Mouse (Mus musculus): ENCODE results near the gene Sh3pxd2b. TPM values are rescaled to one million over a fixed set of nuclear protein-coding genes. Genes with fewer than 3 reads are reported as not detected.

Sh3pxd2b gene
- total RNA-seq (2023), result 0.06 to 0.17 TPM (median 0.06 TPM) in 4 replicates

GRCm38 (mm10) chr11:32347607-32348432 lies at the start of gene Sh3pxd2b:
Sh3pxd2b (plus strand) TSS chr11:32347820.

GRCm38 (mm10) chr11:32299865-32300264 lies 47.8 kb upstream of the Sh3pxd2b start, which contains the start of gene Hbq1a:
Hbq1a (plus strand) TSS chr11:32300069.

GRCm38 (mm10) chr11:32454800-32455506 lies 107.3 kb downstream of the Sh3pxd2b start, which contains the start of gene Ubtd2:
Ubtd2 (plus strand) TSS chr11:32455370.

Other genes starting within 250 kb of the Sh3pxd2b start
- 34.8 to 42.2 TPM (median 40.0 TPM) in 4 replicates for gene Il9r, start 147.5 kb upstream of the Sh3pxd2b start, total RNA-seq (2023)
- 18.0 to 27.0 TPM (median 23.5 TPM) in 4 replicates for gene Snrnp25, start 142.4 kb upstream of the Sh3pxd2b start, total RNA-seq (2023)
- gene Rhbdf1, start 125.5 kb upstream of the Sh3pxd2b start, total RNA-seq (2023), result 9.2 to 12.2 TPM (median 10.9 TPM) in 4 replicates
- gene Mpg, start 121.3 kb upstream of the Sh3pxd2b start, total RNA-seq (2023), result 20.3 to 25.8 TPM (median 23.9 TPM) in 4 replicates
- gene Nprl3, start 80.1 kb upstream of the Sh3pxd2b start, total RNA-seq (2023), result 50.7 to 62.4 TPM (median 56.6 TPM) in 4 replicates
- not detected in 4 replicates for gene Hba-x, start 71.4 kb upstream of the Sh3pxd2b start, total RNA-seq (2023)
- gene Hba-a1, start 64.3 kb upstream of the Sh3pxd2b start, total RNA-seq (2023), result 58.9 to 127 TPM (median 84.8 TPM) in 4 replicates
- not detected in 4 replicates for gene Hbq1b, start 60.9 kb upstream of the Sh3pxd2b start, total RNA-seq (2023)
- gene Hba-a2, start 51.3 kb upstream of the Sh3pxd2b start, total RNA-seq (2023), result 20.0 to 91.4 TPM (median 56.9 TPM) in 4 replicates
- not detected in 4 replicates for gene Hbq1a, start 47.8 kb upstream of the Sh3pxd2b start, total RNA-seq (2023)
- 2.8 to 7.8 TPM (median 5.7 TPM) in 4 replicates for gene Ubtd2, start 107.5 kb downstream of the Sh3pxd2b start, total RNA-seq (2023)
- 2.9 to 4.8 TPM (median 3.2 TPM) in 4 replicates for gene Efcab9, start 184.3 kb downstream of the Sh3pxd2b start, total RNA-seq (2023)
- gene Stk10, start 185.5 kb downstream of the Sh3pxd2b start, total RNA-seq (2023), result 233 to 249 TPM (median 234 TPM) in 4 replicates